Mouse (Mus musculus) mature B cell (primary cell): Measurements from ENCODE around the gene Olfr818.
"Not testable (repeated sequence)": the region's sequence is repeated elsewhere in the genome, so short reads cannot be mapped to it uniquely, and the experiment has no call there.

Source experiments
- in situ Hi-C: fragments of 300-500 bp; cut with MboI; formaldehyde crosslinking; loops from 2 replicates; pipeline ENCODE4 v1.14.3; 2019

Gene Olfr818

DNA sequence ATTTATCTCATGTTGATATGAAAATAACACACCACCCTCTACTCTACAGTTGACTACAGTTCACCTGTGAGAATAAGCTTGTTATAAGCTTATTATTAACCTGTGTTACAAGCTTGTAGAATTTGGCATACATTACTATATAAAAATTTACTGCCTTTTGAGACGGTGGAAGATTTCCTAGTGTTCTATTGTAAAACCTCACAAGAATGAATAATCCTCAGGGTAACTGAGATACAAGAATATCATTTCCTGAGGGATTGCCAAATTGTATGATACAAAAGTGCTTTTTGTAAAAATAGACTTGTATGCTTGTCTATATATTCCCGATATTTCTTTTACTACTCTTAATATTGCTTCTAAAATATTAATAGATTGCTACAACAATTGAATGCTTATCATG is at the start of gene Olfr818:
TSS of gene Olfr818 (minus strand) at position 101 of the 400 bp plus-strand sequence.
- in situ Hi-C loops: no loop called here

DNA sequence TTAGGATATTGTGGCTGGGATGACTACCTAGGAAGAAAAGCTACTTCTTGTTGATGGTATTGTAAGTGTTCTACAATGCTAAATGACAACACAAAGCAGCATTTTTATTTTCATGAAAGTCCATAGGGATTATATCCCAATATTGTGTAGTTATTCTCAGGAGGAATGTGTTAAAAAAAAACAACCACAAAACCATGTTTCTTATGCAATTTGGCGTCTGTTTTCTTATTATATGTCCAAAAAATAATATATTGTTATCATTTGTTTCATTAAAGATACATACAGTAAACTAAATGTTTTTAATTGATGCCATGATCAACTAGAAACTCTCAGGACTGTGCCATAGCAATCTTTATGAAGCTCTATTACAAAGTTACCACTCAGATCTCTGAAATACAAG is 36.1 kb upstream of the Olfr818 start, which contains the start of gene Gm10310:
TSS of gene Gm10310 (minus strand) at position 101 of the 400 bp plus-strand sequence.
- in situ Hi-C loops: not testable (repeated sequence)

DNA sequence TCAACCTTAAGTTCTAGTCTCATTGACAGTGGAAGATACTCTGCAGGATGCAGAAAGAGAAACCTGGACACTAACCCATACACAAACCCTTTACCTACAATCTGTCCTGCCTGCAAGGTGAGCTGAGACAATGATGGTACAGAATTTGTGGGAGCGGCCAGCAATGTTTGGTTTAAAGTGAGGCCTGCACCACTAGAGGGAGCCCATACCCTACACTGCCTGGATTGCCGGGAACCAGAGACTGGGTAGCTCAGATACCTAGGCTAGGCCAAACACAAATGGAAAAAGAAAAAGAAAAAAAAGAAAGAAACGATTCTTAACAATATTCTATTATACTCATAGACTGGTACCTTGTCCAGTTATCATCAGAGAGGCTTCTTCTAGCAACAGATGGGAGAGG is 33.0 kb upstream of the Olfr818 start:
- in situ Hi-C loops: not testable (repeated sequence)

DNA sequence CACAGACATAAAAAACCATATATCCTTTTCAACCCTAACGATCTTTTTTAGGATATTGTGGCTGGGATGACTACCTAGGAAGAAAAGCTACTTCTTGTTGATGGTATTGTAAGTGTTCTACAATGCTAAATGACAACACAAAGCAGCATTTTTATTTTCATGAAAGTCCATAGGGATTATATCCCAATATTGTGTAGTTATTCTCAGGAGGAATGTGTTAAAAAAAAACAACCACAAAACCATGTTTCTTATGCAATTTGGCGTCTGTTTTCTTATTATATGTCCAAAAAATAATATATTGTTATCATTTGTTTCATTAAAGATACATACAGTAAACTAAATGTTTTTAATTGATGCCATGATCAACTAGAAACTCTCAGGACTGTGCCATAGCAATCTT is 27.1 kb upstream of the Olfr818 start, which contains the start of gene Olfr247:
TSS of gene Olfr247 (minus strand) at position 101 of the 400 bp plus-strand sequence.
- in situ Hi-C loops: not testable (repeated sequence)

DNA sequence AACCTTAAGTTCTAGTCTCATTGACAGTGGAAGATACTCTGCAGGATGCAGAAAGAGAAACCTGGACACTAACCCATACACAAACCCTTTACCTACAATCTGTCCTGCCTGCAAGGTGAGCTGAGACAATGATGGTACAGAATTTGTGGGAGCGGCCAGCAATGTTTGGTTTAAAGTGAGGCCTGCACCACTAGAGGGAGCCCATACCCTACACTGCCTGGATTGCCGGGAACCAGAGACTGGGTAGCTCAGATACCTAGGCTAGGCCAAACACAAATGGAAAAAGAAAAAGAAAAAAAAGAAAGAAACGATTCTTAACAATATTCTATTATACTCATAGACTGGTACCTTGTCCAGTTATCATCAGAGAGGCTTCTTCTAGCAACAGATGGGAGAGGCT is 24.1 kb upstream of the Olfr818 start:
- in situ Hi-C loops: not testable (repeated sequence)

DNA sequence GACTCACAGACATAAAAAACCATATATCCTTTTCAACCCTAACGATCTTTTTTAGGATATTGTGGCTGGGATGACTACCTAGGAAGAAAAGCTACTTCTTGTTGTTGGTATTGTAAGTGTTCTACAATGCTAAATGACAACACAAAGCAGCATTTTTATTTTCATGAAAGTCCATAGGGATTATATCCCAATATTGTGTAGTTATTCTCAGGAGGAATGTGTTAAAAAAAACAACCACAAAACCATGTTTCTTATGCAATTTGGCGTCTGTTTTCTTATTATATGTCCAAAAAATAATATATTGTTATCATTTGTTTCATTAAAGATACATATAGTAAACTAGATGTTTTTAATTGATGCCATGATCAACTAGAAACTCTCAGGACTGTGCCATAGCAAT is 18.3 kb upstream of the Olfr818 start, which contains the start of gene Olfr819:
TSS of gene Olfr819 (minus strand) at position 101 of the 400 bp plus-strand sequence.
- in situ Hi-C loops: not testable (repeated sequence)

DNA sequence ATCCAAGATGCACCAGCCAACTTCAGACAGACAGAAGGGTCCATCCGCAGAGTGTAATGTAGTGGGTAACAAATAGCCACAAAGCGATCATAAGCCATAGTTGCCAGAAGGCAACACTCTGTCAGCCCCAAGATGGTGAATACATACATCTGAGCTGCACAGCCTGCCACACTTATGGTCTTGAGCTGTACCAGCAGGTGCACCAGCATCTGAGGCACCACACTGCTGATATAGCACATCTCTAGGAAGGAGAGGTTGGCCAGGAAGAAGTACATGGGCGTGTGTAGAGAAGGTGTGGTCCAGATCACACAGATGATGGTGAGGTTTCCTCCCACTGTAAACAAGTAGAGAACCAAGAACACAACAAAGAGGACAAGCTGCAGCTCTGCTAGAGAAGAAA is 17.3 kb upstream of the Olfr818 start:
- in situ Hi-C loops: not testable (repeated sequence)

DNA sequence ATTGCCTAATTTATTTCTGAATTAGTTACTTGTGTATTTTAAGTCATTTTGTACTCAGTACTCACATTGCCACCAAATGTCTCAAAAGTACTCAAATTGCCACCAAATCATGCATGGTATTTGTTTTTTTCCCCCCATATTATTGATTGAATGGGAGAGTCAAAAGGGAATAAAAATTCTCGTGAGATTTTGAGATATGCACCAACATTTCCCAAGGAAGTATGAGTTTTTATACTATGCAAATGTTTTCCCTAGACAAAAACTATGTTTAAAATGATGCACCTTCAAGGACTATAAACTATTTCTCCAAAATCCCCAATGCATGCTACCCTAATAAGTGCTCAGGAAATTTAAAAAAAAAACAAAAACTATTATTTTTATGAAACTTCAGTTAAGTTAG is 33.4 kb downstream of the Olfr818 start, which contains the start of gene Olfr816:
TSS of gene Olfr816 (minus strand) at position 101 of the 400 bp plus-strand sequence.
- in situ Hi-C loops: no loop called here

DNA sequence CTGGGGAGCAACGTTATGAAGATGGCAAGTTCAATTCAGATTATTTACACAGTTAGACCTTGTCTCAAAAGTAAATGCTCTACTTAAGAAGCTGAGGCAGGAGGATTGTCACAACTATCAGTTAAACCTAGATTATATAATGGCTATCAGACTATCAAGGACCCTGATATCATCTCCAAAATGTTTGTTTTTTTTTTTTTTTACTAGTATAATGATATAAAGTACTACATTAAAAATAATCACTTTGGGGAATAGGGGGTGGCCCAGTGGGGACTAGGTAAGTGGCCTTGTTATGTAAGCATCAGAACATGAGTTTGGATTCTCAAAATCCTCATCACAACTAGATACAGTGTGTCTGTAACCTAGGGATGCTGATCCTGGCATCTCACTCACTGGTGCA is 43.1 kb downstream of the Olfr818 start, which contains the start of gene Olfr815:
TSS of gene Olfr815 (minus strand) at position 101 of the 400 bp plus-strand sequence.
- in situ Hi-C loops: not testable (repeated sequence)
